Mouse (Mus musculus): ENCODE measurements around the gene Plekha5. TPM values are rescaled to one million over a fixed set of nuclear protein-coding genes. Genes with fewer than 3 reads are reported as not detected.
"Not testable (repeated sequence)": the region's sequence is repeated elsewhere in the genome, so short reads cannot be mapped to it uniquely, and the experiment has no call there.

Gene Plekha5
- polyA plus RNA-seq, 1 experiment from 2014 or later = 5.2 TPM

GRCm38 (mm10) chr6:140576133-140576532 is 152.3 kb downstream of the Plekha5 start:
- Histone ChIP-seq H3K9ac (replicated peaks) (no peak overlapping the region), H3K4me2 (ENCODE audit: low read depth, low read length) (no peak overlapping the region), H3K27me3 (ENCODE audit: insufficient read depth, low read length) (no peaks in the 10 kb centered on the region), H3K27ac (ENCODE audit: low read depth) (no peak overlapping the region), H3K4me1 (ENCODE audit: insufficient read depth) (peaks cover 6% of the 10 kb centered on the region), H3K4me3 (ENCODE audit: low read depth, low read length) (no peak overlapping the region), H3K36me3 (replicated peaks; ENCODE audit: insufficient read depth, low read length) (peaks cover 4% of the 10 kb centered on the region; the same call in 1 of the 2 replicates), H3K9me3 (ENCODE audit: low read length) (no peaks in the 10 kb centered on the region)
- 48% methylated on average over 8 of the region's 8 CpGs for WGBS (ENCODE audit: insufficient replicate concordance)
- TF ChIP-seq CTCF (IDR thresholded peaks at IDR 0.05; ENCODE audit: low read depth) (no peak), EP300 (IDR thresholded peaks at IDR 0.05; ENCODE audit: low read depth) (no peak)
- no peak for ATAC-seq
- DNase-seq = no peak

- no peak overlapping the region for H3K4me2 ChIP-seq (ENCODE audit: low read depth, low read length)
- no peak for ATAC-seq
- peaks cover 4% of the 10 kb centered on the region; the same call in 1 of the 2 replicates for H3K36me3 ChIP-seq (replicated peaks; ENCODE audit: insufficient read depth, low read length)
- no peak overlapping the region for H3K9ac ChIP-seq (replicated peaks)
- H3K9me3 ChIP-seq (ENCODE audit: low read length) = no peaks in the 10 kb centered on the region
- no peak for TF ChIP-seq EP300 (IDR thresholded peaks at IDR 0.05; ENCODE audit: low read depth)
- peak; percentile 32 for TF ChIP-seq CTCF (IDR thresholded peaks at IDR 0.05; ENCODE audit: low read depth)
- H3K27ac ChIP-seq (ENCODE audit: low read depth) = no peak overlapping the region
- H3K4me1 ChIP-seq (ENCODE audit: insufficient read depth) = peaks cover 6% of the 10 kb centered on the region
- no peak for DNase-seq
- H3K4me3 ChIP-seq (ENCODE audit: low read depth, low read length) = no peak overlapping the region
- no peaks in the 10 kb centered on the region for H3K27me3 ChIP-seq (ENCODE audit: insufficient read depth, low read length)
- WGBS (ENCODE audit: insufficient replicate concordance) = 75% methylated on average over 18 of the region's 18 CpGs
Measured at GRCm38 (mm10) chr6:140576961-140577821, 153.3 kb downstream of the Plekha5 start.

GRCm38 (mm10) chr6:140577822-140578170 is 153.9 kb downstream of the Plekha5 start:
- no peak for DNase-seq
- H3K9me3 ChIP-seq (ENCODE audit: low read length) = no peaks in the 10 kb centered on the region
- H3K36me3 ChIP-seq (replicated peaks; ENCODE audit: insufficient read depth, low read length) = peaks cover 4% of the 10 kb centered on the region; the same call in 1 of the 2 replicates
- no peak for ATAC-seq
- H3K27me3 ChIP-seq (ENCODE audit: insufficient read depth, low read length) = no peaks in the 10 kb centered on the region
- no peak overlapping the region for H3K4me3 ChIP-seq (ENCODE audit: low read depth, low read length)
- TF ChIP-seq EP300 (IDR thresholded peaks at IDR 0.05; ENCODE audit: low read depth) (no peak), CTCF (IDR thresholded peaks at IDR 0.05; ENCODE audit: low read depth) (no peak)
- H3K9ac ChIP-seq (replicated peaks) = no peak overlapping the region
- no peak overlapping the region for H3K27ac ChIP-seq (ENCODE audit: low read depth)
- H3K4me1 ChIP-seq (ENCODE audit: insufficient read depth) = peaks cover 6% of the 10 kb centered on the region
- H3K4me2 ChIP-seq (ENCODE audit: low read depth, low read length) = no peak overlapping the region
- 74% methylated on average over 4 of the region's 4 CpGs for WGBS (ENCODE audit: insufficient replicate concordance)

- not testable (repeated sequence) for H3K4me2 ChIP-seq (ENCODE audit: low read depth, low read length); ATAC-seq; DNase-seq; H3K4me3 ChIP-seq (ENCODE audit: low read depth, low read length); H3K9ac ChIP-seq (replicated peaks); H3K4me1 ChIP-seq (ENCODE audit: insufficient read depth); H3K27me3 ChIP-seq (ENCODE audit: insufficient read depth, low read length); H3K36me3 ChIP-seq (replicated peaks; ENCODE audit: insufficient read depth, low read length); H3K27ac ChIP-seq (ENCODE audit: low read depth); H3K9me3 ChIP-seq (ENCODE audit: low read length)
Measured at GRCm38 (mm10) chr6:140578985-140579384, 155.1 kb downstream of the Plekha5 start.

- ATAC-seq = no peak
- 56% methylated on average over 4 of the region's 4 CpGs for WGBS (ENCODE audit: insufficient replicate concordance)
- H3K36me3 ChIP-seq (replicated peaks; ENCODE audit: insufficient read depth, low read length) = peaks cover 4% of the 10 kb centered on the region; the same call in 1 of the 2 replicates
Measured at GRCm38 (mm10) chr6:140580170-140580569, 156.3 kb downstream of the Plekha5 start.

GRCm38 (mm10) chr6:140586714-140587259 is 162.9 kb downstream of the Plekha5 start:
- DNase-seq (no peak), ATAC-seq (no peak)
- no peak overlapping the region for H3K27ac ChIP-seq (ENCODE audit: low read depth)
- no peak overlapping the region for H3K4me3 ChIP-seq (ENCODE audit: low read depth, low read length)
- WGBS (ENCODE audit: insufficient replicate concordance) = 74% methylated on average over 8 of the region's 8 CpGs
- no peaks in the 10 kb centered on the region for H3K4me1 ChIP-seq (ENCODE audit: insufficient read depth)
- peaks cover 17% of the 10 kb centered on the region for H3K36me3 ChIP-seq (replicated peaks; ENCODE audit: insufficient read depth, low read length)
- no peaks in the 10 kb centered on the region for H3K27me3 ChIP-seq (ENCODE audit: insufficient read depth, low read length)
- no peak overlapping the region for H3K9ac ChIP-seq (replicated peaks)
- TF ChIP-seq EP300 (IDR thresholded peaks at IDR 0.05; ENCODE audit: low read depth) = no peak
- no peak overlapping the region for H3K4me2 ChIP-seq (ENCODE audit: low read depth, low read length)
- no peaks in the 10 kb centered on the region for H3K9me3 ChIP-seq (ENCODE audit: low read length)

More at GRCm38 (mm10) chr6:140580170-140580569, 156.3 kb downstream of the Plekha5 start:
- TF ChIP-seq EP300 (IDR thresholded peaks at IDR 0.05; ENCODE audit: low read depth) = no peak
- no peak for TF ChIP-seq CTCF (IDR thresholded peaks at IDR 0.05; ENCODE audit: low read depth)
- H3K27me3 ChIP-seq (ENCODE audit: insufficient read depth, low read length) = no peaks in the 10 kb centered on the region
- DNase-seq = no peak
- no peak overlapping the region for H3K4me3 ChIP-seq (ENCODE audit: low read depth, low read length)
- no peak overlapping the region for H3K4me2 ChIP-seq (ENCODE audit: low read depth, low read length)
- H3K27ac ChIP-seq (ENCODE audit: low read depth) = no peak overlapping the region
- H3K9ac ChIP-seq (replicated peaks) = no peak overlapping the region
- no peaks in the 10 kb centered on the region for H3K9me3 ChIP-seq (ENCODE audit: low read length)
- H3K4me1 ChIP-seq (ENCODE audit: insufficient read depth) = no peaks in the 10 kb centered on the region

Measured in liver, postnatal 0 days (tissue).